Mouse (Mus musculus): ENCODE measurements at regions not wholly inside any gene's neighbourhood (a gene's known extent, or its start where the extent isn't known, plus 50 kb on each side); places are given as distances from the start of the nearest gene placed in this dataset.

- no peaks in the 10 kb centered on the region for H3K36me3 ChIP-seq (ENCODE audit: control insufficient read depth, insufficient read depth, low read length)
Measured at GRCm38 (mm10) chr11:92743191-92743590, 354.6 kb upstream of the Car10 start.

GRCm38 (mm10) chr11:92758383-92758964, 339.4 kb upstream of the Car10 start:
- no peak overlapping the region for H3K4me2 ChIP-seq (ENCODE audit: low read length)
- no peaks in the 10 kb centered on the region for H3K36me3 ChIP-seq (ENCODE audit: control insufficient read depth, insufficient read depth, low read length)
- no peak overlapping the region for H3K9ac ChIP-seq (ENCODE audit: low read depth, low read length)
- ATAC-seq = no peak
- no peaks in the 10 kb centered on the region for H3K4me1 ChIP-seq (ENCODE audit: control insufficient read depth, insufficient read depth, low read depth, low read length)
- H3K27ac ChIP-seq (ENCODE audit: low read depth, low read length) = no peak overlapping the region
- 67% methylated on average over 5 of the region's 5 CpGs for WGBS
- no peak overlapping the region for H3K4me3 ChIP-seq (ENCODE audit: low read length)
- H3K27me3 ChIP-seq (replicated peaks; ENCODE audit: control insufficient read depth, insufficient read depth, low read length) = no peaks in the 10 kb centered on the region
- no peaks in the 10 kb centered on the region for H3K9me3 ChIP-seq (ENCODE audit: control insufficient read depth, low read length)

More at GRCm38 (mm10) chr11:92743191-92743590, 354.6 kb upstream of the Car10 start:
- H3K4me3 ChIP-seq (ENCODE audit: low read length) = no peak overlapping the region
- no peaks in the 10 kb centered on the region for H3K9me3 ChIP-seq (ENCODE audit: control insufficient read depth, low read length)
- H3K27me3 ChIP-seq (replicated peaks; ENCODE audit: control insufficient read depth, insufficient read depth, low read length) = no peaks in the 10 kb centered on the region
- ATAC-seq = no peak
- no peak overlapping the region for H3K27ac ChIP-seq (ENCODE audit: low read depth, low read length)
- no peaks in the 10 kb centered on the region for H3K4me1 ChIP-seq (ENCODE audit: control insufficient read depth, insufficient read depth, low read depth, low read length)
- 40% methylated on average over 2 of the region's 2 CpGs for WGBS
- H3K4me2 ChIP-seq (ENCODE audit: low read length) = no peak overlapping the region
- no peak overlapping the region for H3K9ac ChIP-seq (ENCODE audit: low read depth, low read length)

DNA sequence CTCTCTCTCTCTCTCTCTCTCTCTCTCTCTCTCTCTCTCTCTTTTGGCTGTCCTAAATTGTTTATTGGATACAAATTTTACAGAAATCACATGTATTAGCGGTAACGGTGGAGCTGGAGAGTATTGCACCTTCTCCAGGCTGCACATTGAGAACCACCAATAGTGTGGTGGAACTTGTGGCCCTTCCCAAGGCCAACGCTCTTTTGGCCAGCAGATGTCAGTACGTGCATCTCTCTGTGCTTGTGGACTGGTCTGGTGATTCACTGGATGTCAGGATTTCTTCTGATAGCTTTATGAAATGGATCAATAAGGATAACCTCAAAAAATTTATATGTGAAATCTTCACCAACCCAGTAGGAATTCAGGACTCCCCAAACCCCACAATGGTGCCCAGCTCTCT, 327.9 kb upstream of the Car10 start:
- H3K27ac ChIP-seq (ENCODE audit: low read depth, low read length) = no peak overlapping the region
- H3K27me3 ChIP-seq (replicated peaks; ENCODE audit: control insufficient read depth, insufficient read depth, low read length) = no peaks in the 10 kb centered on the region
- H3K4me1 ChIP-seq (ENCODE audit: control insufficient read depth, insufficient read depth, low read depth, low read length) = no peaks in the 10 kb centered on the region
- WGBS = 80% methylated on average over 4 of the region's 4 CpGs
- no peak overlapping the region for H3K4me2 ChIP-seq (ENCODE audit: low read length)
- no peaks in the 10 kb centered on the region for H3K9me3 ChIP-seq (ENCODE audit: control insufficient read depth, low read length)
- no peaks in the 10 kb centered on the region for H3K36me3 ChIP-seq (ENCODE audit: control insufficient read depth, insufficient read depth, low read length)
- H3K9ac ChIP-seq (ENCODE audit: low read depth, low read length) = no peak overlapping the region
- H3K4me3 ChIP-seq (ENCODE audit: low read length) = no peak overlapping the region
- no peak for ATAC-seq

- Histone ChIP-seq H3K9me3 (ENCODE audit: control insufficient read depth, low read length) (no peaks in the 10 kb centered on the region), H3K4me3 (ENCODE audit: low read length) (no peak overlapping the region), H3K36me3 (ENCODE audit: control insufficient read depth, insufficient read depth, low read length) (no peaks in the 10 kb centered on the region), H3K4me1 (ENCODE audit: control insufficient read depth, insufficient read depth, low read depth, low read length) (no peaks in the 10 kb centered on the region), H3K27me3 (replicated peaks; ENCODE audit: control insufficient read depth, insufficient read depth, low read length) (no peaks in the 10 kb centered on the region), H3K4me2 (ENCODE audit: low read length) (0 out of 2 replicates have a peak overlapping the region, but pooled peaks have one; percentile 10), H3K27ac (ENCODE audit: low read depth, low read length) (peak overlapping the region; percentile 16), H3K9ac (ENCODE audit: low read depth, low read length) (no peak overlapping the region)
- peak; percentile 61; the same call in 1 of the 2 replicates for ATAC-seq
- WGBS = 47% methylated on average over 9 of the region's 9 CpGs
Measured at GRCm38 (mm10) chr11:92772916-92773569, 324.8 kb upstream of the Car10 start.

GRCm38 (mm10) chr11:92773570-92773929, 324.3 kb upstream of the Car10 start:
- H3K36me3 ChIP-seq (ENCODE audit: control insufficient read depth, insufficient read depth, low read length) = no peaks in the 10 kb centered on the region
- no peaks in the 10 kb centered on the region for H3K4me1 ChIP-seq (ENCODE audit: control insufficient read depth, insufficient read depth, low read depth, low read length)
- ATAC-seq = no peak
- no peaks in the 10 kb centered on the region for H3K9me3 ChIP-seq (ENCODE audit: control insufficient read depth, low read length)
- 79% methylated on average over 4 of the region's 4 CpGs for WGBS
- no peak overlapping the region for H3K27ac ChIP-seq (ENCODE audit: low read depth, low read length)
- no peaks in the 10 kb centered on the region for H3K27me3 ChIP-seq (replicated peaks; ENCODE audit: control insufficient read depth, insufficient read depth, low read length)
- H3K9ac ChIP-seq (ENCODE audit: low read depth, low read length) = no peak overlapping the region
- H3K4me3 ChIP-seq (ENCODE audit: low read length) = no peak overlapping the region
- no peak overlapping the region for H3K4me2 ChIP-seq (ENCODE audit: low read length)

GRCm38 (mm10) chr11:92774780-92775179, 323.0 kb upstream of the Car10 start:
- Histone ChIP-seq H3K4me3 (ENCODE audit: low read length) (no peak overlapping the region), H3K4me2 (ENCODE audit: low read length) (no peak overlapping the region), H3K36me3 (ENCODE audit: control insufficient read depth, insufficient read depth, low read length) (no peaks in the 10 kb centered on the region), H3K4me1 (ENCODE audit: control insufficient read depth, insufficient read depth, low read depth, low read length) (no peaks in the 10 kb centered on the region), H3K9me3 (ENCODE audit: control insufficient read depth, low read length) (no peaks in the 10 kb centered on the region), H3K27me3 (replicated peaks; ENCODE audit: control insufficient read depth, insufficient read depth, low read length) (no peaks in the 10 kb centered on the region), H3K9ac (ENCODE audit: low read depth, low read length) (no peak overlapping the region), H3K27ac (ENCODE audit: low read depth, low read length) (no peak overlapping the region)
- WGBS = 31% methylated on average over 3 of the region's 3 CpGs
- ATAC-seq = no peak

DNA sequence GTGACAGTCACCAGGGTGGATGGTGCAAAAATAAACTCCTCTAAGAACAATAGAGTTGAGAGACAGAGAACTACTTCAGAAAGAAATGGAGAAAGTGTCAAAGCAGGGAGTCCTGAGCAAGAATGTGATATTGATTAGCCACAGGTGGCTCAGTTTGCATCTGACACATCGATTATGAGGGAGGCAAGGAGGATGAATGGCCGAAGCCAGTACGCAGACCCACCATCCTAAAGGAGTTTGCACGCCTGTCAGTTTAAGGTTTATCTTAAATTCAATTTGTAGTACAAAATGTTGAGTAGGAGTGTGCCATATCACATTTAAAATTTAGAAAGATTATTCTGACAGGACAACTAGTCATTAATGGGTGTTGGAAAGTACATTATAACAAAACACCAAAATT, 298.6 kb upstream of the Car10 start:
- 65% methylated on average over 4 of the region's 4 CpGs for WGBS
- no peak overlapping the region for H3K4me2 ChIP-seq (ENCODE audit: low read length)
- H3K36me3 ChIP-seq (ENCODE audit: control insufficient read depth, insufficient read depth, low read length) = no peaks in the 10 kb centered on the region
- no peak overlapping the region for H3K9ac ChIP-seq (ENCODE audit: low read depth, low read length)
- no peak overlapping the region for H3K4me3 ChIP-seq (ENCODE audit: low read length)
- H3K4me1 ChIP-seq (ENCODE audit: control insufficient read depth, insufficient read depth, low read depth, low read length) = no peaks in the 10 kb centered on the region
- H3K27ac ChIP-seq (ENCODE audit: low read depth, low read length) = no peak overlapping the region
- H3K9me3 ChIP-seq (ENCODE audit: control insufficient read depth, low read length) = no peaks in the 10 kb centered on the region
- no peaks in the 10 kb centered on the region for H3K27me3 ChIP-seq (replicated peaks; ENCODE audit: control insufficient read depth, insufficient read depth, low read length)
- no peak for ATAC-seq

All from hindbrain, embryonic 16.5 days (tissue).